Mouse (Mus musculus): ENCODE data around the gene Coro2a.
"Not testable (repeated sequence)": the region's sequence is repeated elsewhere in the genome, so short reads cannot be mapped to it uniquely, and the experiment has no call there.

Gene Coro2a

DNA sequence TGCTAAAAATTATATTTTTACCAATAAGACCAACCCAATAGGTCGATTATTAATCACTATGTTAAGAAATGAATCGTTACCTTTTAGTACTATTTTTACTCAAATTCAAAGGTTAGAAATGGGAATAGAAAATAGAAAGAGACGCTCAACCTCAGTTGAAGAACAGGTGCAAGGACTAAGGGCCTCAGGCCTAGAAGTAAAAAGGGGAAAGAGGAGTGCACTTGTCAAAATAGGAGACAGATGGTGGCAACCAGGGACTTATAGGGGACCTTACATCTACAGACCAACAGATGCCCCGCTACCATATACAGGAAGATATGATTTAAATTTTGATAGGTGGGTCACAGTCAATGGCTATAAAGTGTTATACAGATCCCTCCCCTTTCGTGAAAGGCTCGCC is 17.9 kb downstream of the Coro2a start:
- not testable (repeated sequence) for DNase-seq (ENCODE audit: low spot score)

DNA sequence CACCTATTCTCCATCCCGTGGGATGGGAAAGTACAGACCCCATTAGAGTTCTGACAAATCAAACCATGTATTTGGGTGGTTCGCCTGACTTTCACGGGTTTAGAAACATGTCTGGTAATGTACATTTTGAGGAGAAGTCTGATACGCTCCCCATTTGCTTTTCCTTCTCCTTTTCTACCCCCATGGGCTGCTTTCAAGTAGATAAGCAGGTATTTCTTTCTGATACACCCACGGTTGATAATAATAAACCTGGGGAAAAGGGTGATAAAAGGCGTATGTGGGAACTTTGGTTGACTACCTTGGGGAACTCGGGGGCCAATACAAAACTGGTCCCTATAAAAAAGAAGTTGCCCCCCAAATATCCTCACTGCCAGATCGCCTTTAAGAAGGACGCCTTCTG is 20.0 kb downstream of the Coro2a start:
- not testable (repeated sequence) for DNase-seq (ENCODE audit: low spot score)

DNA sequence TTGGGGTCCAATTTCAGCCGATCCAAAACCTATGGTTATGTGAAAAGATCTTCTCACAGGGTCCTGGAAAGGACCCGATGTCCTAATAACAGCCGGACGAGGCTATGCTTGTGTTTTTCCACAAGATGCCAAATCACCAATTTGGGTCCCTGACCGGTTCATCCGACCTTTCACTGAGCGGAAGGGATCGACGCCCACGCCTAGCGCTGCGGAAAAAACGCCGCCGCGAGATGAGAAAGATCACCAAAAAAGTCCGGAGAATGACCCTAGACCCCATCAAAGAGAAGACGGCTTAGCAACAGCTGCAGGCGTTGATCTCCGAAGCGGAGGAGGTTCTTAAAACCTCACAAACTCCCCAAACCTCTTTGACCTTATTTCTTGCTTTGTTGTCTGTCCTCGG is 20.4 kb downstream of the Coro2a start:
- DNase-seq (ENCODE audit: low spot score): not testable (repeated sequence)

DNA sequence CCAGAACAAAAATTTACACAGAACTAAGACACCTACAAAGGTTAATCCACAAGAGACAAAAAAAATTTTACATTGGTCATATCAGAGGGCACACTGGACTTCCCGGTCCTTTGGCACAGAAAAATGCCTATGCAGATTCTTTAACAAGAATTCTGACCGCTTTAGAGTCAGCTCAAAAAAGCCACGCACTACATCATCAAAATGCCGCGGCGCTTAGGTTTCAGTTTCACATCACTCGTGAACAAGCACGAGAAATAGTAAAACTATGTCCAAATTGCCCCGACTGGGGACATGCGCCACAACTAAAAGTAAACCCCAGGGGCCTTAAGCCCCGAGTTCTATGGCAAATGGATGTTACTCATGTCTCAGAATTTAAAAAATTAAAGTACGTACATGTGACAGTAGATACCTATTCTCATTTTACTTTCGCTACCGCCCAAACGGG is 21.2 kb downstream of the Coro2a start:
- not testable (repeated sequence) for DNase-seq (ENCODE audit: low spot score)

DNA sequence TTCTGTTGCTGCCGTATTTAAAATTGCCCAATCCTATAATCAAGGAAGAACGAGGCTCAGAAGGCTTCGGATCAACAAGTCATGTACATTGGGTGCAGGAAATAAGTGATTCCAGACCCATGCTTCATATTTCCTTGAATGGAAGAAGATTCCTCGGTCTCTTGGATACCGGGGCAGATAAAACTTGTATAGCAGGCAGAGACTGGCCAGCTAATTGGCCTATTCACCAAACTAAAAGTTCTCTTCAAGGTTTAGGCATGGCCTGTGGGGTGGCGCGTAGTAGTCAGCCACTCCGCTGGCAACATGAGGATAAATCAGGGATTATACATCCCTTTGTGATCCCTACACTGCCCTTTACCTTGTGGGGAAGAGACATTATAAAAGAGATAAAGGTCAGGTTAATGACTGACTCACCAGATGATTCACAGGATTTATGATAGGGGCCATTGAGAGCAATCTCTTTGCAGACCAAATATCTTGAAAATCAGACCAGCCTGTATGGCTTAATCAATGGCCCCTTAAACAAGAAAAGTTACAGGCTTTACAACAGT is 23.1 kb downstream of the Coro2a start:
- DNase-seq (ENCODE audit: low spot score): not testable (repeated sequence)

DNA sequence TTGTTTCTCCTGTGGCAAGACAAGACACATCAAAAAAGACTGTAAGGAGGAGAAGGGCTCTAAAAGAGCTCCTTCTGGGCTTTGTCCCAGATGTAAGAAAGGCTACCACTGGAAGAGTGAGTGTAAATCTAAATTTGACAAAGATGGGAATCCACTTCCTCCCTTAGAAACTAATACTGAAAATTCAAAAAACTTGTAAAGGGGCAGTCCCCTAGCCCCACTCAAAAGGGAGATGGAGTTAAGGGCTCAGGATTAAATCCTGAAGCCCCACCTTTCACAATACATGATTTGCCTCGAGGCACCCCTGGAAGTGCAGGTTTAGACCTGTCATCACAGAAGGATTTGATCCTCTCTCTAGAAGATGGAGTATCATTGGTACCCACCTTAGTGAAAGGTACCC is 23.8 kb downstream of the Coro2a start:
- DNase-seq (ENCODE audit: low spot score): no peak

DNA sequence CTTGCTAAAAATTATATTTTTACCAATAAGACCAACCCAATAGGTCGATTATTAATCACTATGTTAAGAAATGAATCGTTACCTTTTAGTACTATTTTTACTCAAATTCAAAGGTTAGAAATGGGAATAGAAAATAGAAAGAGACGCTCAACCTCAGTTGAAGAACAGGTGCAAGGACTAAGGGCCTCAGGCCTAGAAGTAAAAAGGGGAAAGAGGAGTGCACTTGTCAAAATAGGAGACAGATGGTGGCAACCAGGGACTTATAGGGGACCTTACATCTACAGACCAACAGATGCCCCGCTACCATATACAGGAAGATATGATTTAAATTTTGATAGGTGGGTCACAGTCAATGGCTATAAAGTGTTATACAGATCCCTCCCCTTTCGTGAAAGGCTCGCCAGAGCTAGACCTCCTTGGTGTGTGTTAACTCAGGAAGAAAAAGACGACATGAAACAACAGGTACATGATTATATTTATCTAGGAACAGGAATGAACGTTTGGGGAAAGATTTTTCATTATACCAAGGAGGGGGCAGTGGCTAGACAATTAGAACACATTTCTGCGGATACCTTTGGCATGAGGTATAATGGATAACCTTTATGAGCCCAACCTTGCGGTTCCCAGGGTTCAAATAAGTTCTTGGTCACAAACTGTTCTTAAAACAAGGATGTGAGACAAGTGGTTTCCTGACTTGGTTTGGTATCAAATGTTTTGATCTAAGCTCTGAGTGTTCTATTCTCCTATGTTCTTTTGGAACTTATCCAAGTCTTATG is 26.3 kb downstream of the Coro2a start:
- not testable (repeated sequence) for DNase-seq (ENCODE audit: low spot score)

DNA sequence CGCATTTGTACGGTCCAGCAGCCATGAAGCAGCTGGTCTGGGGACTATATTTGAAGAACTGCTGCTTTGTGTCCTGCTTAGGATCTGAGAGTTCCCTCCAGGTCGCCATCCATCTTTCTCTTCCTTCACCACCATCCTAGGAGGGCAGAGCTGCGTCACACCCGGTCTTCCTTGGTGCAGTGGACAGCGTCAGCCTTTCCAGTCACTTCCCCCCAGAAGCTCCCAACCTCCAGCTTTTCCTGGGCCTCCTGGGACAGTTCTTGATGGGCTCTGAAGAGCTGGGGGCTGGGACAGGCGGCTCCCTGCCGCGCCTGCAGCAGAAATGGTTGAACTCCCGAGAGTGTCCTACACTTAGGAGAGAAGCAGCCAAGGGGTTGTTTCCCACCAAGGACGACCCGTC is 27.2 kb downstream of the Coro2a start:
- no peak for DNase-seq (ENCODE audit: low spot score)

DNA sequence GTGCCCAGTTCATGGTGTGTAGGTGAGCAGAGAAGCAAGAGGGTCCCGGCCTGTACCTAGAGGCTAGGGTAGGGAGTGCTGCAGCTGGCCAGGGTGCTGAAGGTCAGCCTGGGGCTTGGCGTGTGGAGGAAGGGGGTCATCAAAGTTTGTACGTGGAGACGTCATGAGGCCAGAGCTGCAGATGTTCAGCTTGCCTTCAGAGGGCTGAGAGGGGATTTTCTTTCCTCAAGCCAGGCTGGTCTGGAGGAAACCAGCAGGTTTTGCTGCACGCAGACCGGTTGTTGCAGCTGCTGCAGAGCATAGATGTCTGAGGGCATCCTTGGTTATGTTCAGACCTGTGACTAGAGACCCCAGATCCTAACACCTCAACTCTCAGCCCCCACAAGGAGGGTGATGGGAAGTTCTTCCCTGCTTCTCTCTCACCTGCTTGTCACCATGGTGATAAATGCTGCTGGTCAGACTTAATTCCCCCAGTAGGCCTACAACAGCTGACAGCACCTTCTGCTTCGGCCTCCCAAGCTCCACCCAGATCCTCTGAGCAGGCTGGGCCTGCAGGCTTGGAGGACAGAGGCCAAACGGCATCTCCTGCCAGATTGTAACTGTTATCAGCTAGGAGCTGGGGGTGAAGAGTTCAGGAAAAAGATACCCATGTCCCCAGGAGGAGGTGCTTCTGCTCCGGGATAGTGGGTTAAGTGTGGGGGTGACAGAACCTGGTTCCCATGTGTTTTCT is 27.8 kb downstream of the Coro2a start:
- DNase-seq (ENCODE audit: low spot score): no peak

DNA sequence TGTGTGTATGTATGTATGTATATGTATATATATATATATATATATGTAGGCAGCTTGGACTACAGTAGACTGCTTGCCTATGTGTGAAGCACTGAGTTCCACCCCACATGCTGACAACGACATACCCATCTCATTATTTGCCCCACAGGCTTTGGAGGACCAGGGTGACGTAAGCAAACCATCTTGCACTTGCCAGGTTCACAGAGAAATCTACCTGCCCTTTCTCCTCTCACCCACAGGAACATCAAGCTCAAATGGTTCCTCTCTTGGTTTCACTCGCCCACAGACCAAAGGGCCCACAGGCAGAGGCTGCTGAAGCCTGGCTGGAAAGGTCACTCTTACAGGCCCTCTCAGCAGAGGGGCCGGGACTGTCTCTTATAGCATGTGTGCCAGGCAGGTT is 29.4 kb downstream of the Coro2a start:
- DNase-seq (ENCODE audit: low spot score): no peak

DNA sequence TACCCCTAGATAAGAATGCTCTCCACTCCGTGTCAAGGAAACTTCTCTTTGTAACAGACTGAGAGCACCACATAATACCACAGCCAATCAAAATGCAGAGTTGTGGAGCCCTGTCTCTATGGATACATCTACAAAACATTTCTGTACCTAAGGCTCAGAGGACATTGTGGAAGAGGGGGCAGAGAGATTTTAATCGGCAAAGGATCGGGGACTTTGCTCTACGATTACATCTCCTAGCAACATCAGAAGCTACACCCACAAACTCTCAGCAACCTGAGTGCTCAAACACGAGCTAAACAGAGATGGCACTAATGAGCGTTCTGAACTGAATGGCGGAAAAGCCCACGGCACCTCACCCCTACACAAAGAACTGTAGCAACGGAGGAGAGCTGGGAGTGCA is 30.3 kb downstream of the Coro2a start:
- DNase-seq (ENCODE audit: low spot score): no peak

DNA sequence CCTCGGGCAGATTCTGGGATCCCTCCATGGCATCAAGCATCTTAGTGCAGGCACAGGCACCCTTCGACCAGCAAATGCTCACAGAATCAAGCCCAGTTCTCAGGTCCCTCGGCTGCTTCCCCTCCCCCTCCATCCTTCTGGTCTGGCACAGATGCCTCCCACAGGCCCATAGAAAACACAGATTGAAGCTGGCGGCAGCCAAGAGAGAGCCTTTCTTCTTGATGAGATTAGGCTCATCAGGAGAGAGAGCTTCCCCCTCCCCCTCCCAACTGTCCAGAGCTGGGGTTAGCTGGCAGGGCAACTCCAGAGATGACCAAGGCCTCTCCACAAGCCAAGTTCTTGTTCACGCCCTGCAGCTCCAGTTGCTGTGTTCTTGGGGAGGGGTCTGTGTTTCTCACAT is 32.3 kb downstream of the Coro2a start:
- no peak for DNase-seq (ENCODE audit: low spot score)

DNA sequence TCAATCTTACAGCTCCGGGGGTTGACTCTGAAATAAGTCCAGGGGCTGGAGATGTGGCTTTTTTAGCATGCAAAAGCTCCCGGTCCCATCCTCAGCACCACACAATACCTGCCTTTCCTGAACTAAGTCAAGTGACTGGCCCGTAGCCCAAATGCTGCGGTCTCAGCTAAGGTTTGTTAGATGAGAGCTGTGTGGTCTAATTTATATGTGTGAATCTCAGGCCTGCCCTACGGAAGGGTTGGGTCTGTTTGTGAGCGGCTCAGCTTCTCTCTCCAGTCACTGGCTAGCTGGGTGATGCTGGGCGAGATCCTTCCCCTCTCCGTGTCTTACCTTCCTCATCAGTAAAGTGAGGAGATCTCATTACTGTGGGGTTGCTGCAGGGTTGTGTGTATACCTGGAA is 33.8 kb downstream of the Coro2a start:
- DNase-seq (ENCODE audit: low spot score): no peak

DNA sequence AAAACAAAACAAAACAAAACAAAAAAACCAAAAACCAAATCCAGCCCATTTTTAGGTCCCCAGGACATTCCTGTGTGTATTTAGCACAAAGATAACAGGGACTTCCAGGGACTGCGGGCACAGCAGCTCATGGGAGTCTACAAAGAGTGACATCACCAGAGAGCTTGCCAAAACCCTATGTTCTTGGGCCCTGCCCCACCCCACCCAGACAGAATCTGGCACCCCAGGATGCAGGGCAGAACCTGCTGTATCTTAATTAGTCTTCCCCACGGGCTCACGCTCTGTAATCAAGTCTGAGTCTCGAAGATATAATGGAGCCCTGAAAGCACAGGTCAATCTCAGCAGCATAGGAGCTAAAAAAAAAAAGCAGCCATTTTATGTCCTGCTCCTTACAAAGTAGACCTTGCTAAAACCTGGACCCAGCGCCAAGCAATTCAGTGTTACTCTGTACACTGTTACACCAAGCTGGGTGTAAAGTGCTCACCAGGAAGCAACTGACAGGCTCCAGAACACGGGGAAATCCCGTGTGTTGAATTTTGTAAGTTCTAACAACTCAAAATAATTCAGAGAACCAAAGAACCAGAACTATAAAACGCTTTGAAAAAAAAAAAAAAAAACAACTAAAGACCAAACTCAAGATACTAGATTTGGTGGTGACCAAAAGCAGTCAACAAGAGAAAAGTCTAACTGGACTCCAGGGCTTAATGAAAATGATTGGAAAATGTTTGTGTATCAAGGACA is 34.9 kb downstream of the Coro2a start:
- no peak for DNase-seq (ENCODE audit: low spot score)

DNA sequence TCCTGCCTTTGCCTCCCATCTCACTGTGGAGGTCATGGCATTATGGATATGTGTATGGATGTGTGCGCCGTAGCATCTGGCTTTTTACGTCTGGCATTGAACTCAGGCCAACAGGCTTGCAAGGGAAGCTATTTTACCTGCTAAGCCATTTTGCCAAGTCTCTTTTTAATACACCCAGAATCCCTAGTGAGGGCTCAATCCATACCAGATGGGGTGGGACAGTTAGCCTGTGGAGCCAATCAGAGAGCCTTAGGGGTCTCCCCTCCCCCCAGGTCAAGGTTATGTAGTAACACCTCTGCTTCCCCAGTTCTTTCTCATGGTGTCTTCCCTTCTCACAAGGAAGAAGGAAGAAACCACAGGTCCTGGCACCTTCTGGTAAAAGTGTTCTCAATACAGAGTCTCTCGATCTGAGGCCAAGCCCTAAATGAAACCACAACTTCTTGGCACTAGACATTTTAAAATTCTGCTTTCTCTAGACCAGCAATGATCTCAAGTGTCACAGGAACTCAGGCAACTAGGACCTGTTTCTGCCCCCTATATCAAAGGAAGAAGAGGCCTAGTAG is 36.5 kb downstream of the Coro2a start:
- no peak for DNase-seq (ENCODE audit: low spot score)

DNA sequence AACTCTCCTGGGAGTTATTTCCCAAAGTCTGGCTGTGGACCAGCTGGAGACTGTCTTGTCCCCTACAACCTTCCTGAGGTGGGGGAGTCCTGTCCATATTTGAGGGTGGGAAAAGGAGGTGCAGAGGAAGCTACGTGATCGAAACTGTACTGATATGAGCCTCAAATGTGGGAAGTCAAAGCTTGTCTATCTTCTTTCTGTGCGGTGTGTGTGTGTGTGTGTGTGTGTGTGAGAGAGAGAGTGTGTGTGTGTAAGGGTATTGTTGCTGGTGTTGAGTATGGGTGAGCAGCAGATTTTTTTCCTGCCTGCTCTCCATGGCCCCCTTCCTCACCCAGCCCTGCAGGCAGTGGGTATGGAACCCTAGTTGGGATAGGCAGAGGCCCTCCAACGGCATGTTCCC is 37.8 kb downstream of the Coro2a start:
- DNase-seq (ENCODE audit: low spot score): no peak

DNA sequence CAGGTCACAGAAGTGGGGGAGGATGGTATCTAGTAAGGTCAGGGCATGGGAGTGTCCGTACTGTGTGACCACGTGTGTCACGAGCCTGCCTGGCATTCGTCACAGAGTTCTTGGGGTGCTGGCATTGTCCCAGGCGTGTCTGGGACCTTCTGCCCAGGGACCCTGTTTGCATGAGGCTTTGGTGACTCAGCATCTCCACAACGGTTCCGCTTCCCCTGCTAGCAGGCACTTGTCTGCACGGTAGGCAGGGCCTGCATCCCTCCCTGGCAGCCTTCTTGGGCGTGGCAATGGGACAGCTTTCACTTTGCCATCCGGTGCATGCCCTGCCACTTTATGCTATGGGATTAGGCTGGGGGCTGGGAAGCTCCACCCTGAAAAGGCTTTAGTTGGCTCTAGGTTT is 38.2 kb downstream of the Coro2a start:
- no peak for DNase-seq (ENCODE audit: low spot score)

DNA sequence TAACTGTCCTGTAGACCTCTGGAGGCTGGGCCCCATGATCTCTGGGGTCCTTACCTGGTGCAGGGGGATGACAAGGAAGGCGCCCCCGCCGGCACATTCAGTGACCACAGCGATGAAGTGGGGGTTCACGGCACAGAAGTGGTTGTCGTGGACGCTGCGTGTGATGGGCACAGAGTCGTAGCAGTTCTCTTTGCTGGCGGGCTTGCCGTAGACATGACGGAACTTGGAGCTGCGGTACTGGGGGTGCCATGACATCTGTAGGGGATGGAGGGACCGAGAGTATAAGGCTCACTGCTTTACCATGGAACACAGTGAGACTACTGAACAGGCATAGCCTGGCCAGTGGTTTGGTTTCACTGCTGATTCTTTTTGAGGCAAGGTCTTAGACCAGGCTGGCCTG is 39.2 kb downstream of the Coro2a start:
- no peak for DNase-seq (ENCODE audit: low spot score)

DNA sequence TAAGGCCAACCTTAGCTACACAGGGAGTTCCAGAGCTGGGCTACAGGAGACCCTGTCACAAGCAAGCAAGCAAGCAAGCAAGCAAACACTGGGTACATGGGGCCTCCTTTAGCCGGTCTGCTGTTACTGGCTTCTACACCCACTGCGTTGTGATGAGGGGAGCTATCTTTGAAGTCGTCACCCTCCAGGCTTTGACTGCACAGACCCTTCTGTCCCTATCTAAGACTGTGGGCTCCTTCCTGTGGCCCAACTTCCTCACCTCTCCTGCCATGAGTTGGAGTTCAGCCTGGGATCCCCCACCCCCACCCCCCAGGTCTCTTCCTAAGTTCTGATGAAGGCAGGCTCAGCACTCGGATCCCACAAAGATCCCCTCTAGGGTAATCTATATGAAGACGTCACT is 40.0 kb downstream of the Coro2a start:
- DNase-seq (ENCODE audit: low spot score): no peak

DNA sequence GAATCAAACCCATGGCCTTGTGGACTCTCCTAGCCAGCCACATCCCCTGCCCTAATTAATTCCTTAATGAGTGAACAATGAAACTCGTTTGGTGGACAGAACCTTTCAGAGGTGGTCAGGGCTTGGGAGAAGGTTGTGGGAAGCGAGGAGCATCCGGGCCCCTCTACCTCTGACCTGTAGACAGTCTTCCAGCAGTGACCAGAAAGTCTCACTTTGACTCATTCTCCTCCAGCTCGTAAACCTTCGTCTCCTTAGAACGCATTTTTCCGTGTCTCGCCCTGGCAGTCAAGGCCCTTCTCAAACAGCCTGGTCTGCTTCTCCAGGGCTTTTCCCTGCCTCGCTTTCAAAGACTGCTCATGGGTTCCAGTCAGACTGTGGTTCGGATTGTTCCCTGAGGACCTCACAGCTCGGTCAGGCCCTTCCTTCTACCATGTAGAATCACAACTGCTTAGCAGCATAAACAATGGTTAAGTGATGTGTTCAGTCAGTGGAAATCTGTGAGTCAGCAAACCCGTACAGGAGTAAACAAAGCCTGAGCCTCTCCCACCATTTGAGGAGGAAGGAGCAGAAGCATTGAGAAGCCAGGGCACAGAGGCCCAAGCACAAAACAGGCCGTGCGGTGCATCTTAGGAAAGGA is 41.8 kb downstream of the Coro2a start:
- no peak for DNase-seq (ENCODE audit: low spot score)

All from T-cell, adult 2 months (primary cell).